Mouse (Mus musculus): ENCODE data around the gene Gadd45a. TPM values are rescaled to one million over a fixed set of nuclear protein-coding genes. Genes with fewer than 3 reads are reported as not detected.

Gadd45a gene
- polyA plus RNA-seq, 1 experiment from 2014 or later: 23.6 TPM

GRCm38 (mm10) chr6:67056108-67056888, 19.0 kb upstream of the Gadd45a start:
- H3K27ac ChIP-seq (ENCODE audit: low read depth, low read length): no peak overlapping the region
- no peak overlapping the region for H3K4me2 ChIP-seq (ENCODE audit: low read depth)
- ATAC-seq (ENCODE audit: insufficient read depth, low FRiP score, low TSS enrichment) (no peak), DNase-seq (ENCODE audit: low spot score) (no peak)
- H3K9ac ChIP-seq (ENCODE audit: low read length): no peak overlapping the region
- no peaks in the 10 kb centered on the region for H3K36me3 ChIP-seq (ENCODE audit: control insufficient read depth, insufficient read depth, low read length)
- 82% methylated on average over 15 of the region's 15 CpGs for WGBS
- H3K4me3 ChIP-seq (ENCODE audit: low read depth, low read length): no peak overlapping the region
- H3K27me3 ChIP-seq (ENCODE audit: control insufficient read depth, insufficient read depth, low read length): no peaks in the 10 kb centered on the region
- no peaks in the 10 kb centered on the region for H3K4me1 ChIP-seq (ENCODE audit: control insufficient read depth, insufficient read depth, low read length)
- H3K9me3 ChIP-seq (ENCODE audit: control insufficient read depth, low read length): no peaks in the 10 kb centered on the region

GRCm38 (mm10) chr6:67050063-67050462, 12.8 kb upstream of the Gadd45a start:
- H3K4me2 ChIP-seq (ENCODE audit: low read depth): no peak overlapping the region
- H3K27ac ChIP-seq (ENCODE audit: low read depth, low read length): no peak overlapping the region
- H3K27me3 ChIP-seq (ENCODE audit: control insufficient read depth, insufficient read depth, low read length): no peaks in the 10 kb centered on the region
- WGBS: 65% methylated on average over 1 of the region's 1 CpGs
- H3K9ac ChIP-seq (ENCODE audit: low read length): no peak overlapping the region
- ATAC-seq (ENCODE audit: insufficient read depth, low FRiP score, low TSS enrichment) (no peak), DNase-seq (ENCODE audit: low spot score) (no peak)
- no peak overlapping the region for H3K4me3 ChIP-seq (ENCODE audit: low read depth, low read length)
- no peaks in the 10 kb centered on the region for H3K9me3 ChIP-seq (ENCODE audit: control insufficient read depth, low read length)
- H3K36me3 ChIP-seq (ENCODE audit: control insufficient read depth, insufficient read depth, low read length): no peaks in the 10 kb centered on the region
- H3K4me1 ChIP-seq (ENCODE audit: control insufficient read depth, insufficient read depth, low read length): peaks cover 6% of the 10 kb centered on the region; the same call in 1 of the 2 replicates

GRCm38 (mm10) chr6:67049695-67050038, 12.4 kb upstream of the Gadd45a start:
- H3K36me3 ChIP-seq (ENCODE audit: control insufficient read depth, insufficient read depth, low read length): no peaks in the 10 kb centered on the region
- H3K27ac ChIP-seq (ENCODE audit: low read depth, low read length): no peak overlapping the region
- ATAC-seq (ENCODE audit: insufficient read depth, low FRiP score, low TSS enrichment) (no peak), DNase-seq (ENCODE audit: low spot score) (no peak)
- no peaks in the 10 kb centered on the region for H3K9me3 ChIP-seq (ENCODE audit: control insufficient read depth, low read length)
- 48% methylated on average over 2 of the region's 2 CpGs for WGBS
- peaks cover 6% of the 10 kb centered on the region; the same call in 1 of the 2 replicates for H3K4me1 ChIP-seq (ENCODE audit: control insufficient read depth, insufficient read depth, low read length)
- H3K4me2 ChIP-seq (ENCODE audit: low read depth): no peak overlapping the region
- no peak overlapping the region for H3K4me3 ChIP-seq (ENCODE audit: low read depth, low read length)
- H3K9ac ChIP-seq (ENCODE audit: low read length): no peak overlapping the region
- H3K27me3 ChIP-seq (ENCODE audit: control insufficient read depth, insufficient read depth, low read length): no peaks in the 10 kb centered on the region

- no peaks in the 10 kb centered on the region for H3K9me3 ChIP-seq (ENCODE audit: control insufficient read depth, low read length)
- no peaks in the 10 kb centered on the region for H3K36me3 ChIP-seq (ENCODE audit: control insufficient read depth, insufficient read depth, low read length)
- no peak overlapping the region for H3K4me3 ChIP-seq (ENCODE audit: low read depth, low read length)
- no peak overlapping the region for H3K4me2 ChIP-seq (ENCODE audit: low read depth)
- ATAC-seq (ENCODE audit: insufficient read depth, low FRiP score, low TSS enrichment): peak; percentile 65
- DNase-seq (ENCODE audit: low spot score): peak; percentile 15
- WGBS: 41% methylated on average over 7 of the region's 7 CpGs
- peak overlapping the region; percentile 27; the same call in 1 of the 2 replicates for H3K27ac ChIP-seq (ENCODE audit: low read depth, low read length)
- peaks cover 6% of the 10 kb centered on the region; the same call in 1 of the 2 replicates for H3K4me1 ChIP-seq (ENCODE audit: control insufficient read depth, insufficient read depth, low read length)
- no peak overlapping the region for H3K9ac ChIP-seq (ENCODE audit: low read length)
- no peaks in the 10 kb centered on the region for H3K27me3 ChIP-seq (ENCODE audit: control insufficient read depth, insufficient read depth, low read length)
These were observed 11.8 kb upstream of the Gadd45a start for GRCm38 (mm10) chr6:67048880-67049694.

- no peaks in the 10 kb centered on the region for H3K27me3 ChIP-seq (ENCODE audit: control insufficient read depth, insufficient read depth, low read length)
- 82% methylated on average over 3 of the region's 3 CpGs for WGBS
- no peak for DNase-seq (ENCODE audit: low spot score)
These were observed 10.9 kb upstream of the Gadd45a start for GRCm38 (mm10) chr6:67048052-67048691.

GRCm38 (mm10) chr6:67046937-67047336, 9.7 kb upstream of the Gadd45a start:
- Histone ChIP-seq H3K4me3 (ENCODE audit: low read depth, low read length) (no peak overlapping the region), H3K4me2 (ENCODE audit: low read depth) (no peak overlapping the region), H3K27ac (ENCODE audit: low read depth, low read length) (no peak overlapping the region), H3K9me3 (ENCODE audit: control insufficient read depth, low read length) (no peaks in the 10 kb centered on the region), H3K9ac (ENCODE audit: low read length) (no peak overlapping the region), H3K27me3 (ENCODE audit: control insufficient read depth, insufficient read depth, low read length) (no peaks in the 10 kb centered on the region), H3K4me1 (ENCODE audit: control insufficient read depth, insufficient read depth, low read length) (peaks cover 6% of the 10 kb centered on the region; the same call in 1 of the 2 replicates), H3K36me3 (ENCODE audit: control insufficient read depth, insufficient read depth, low read length) (no peaks in the 10 kb centered on the region)
- DNase-seq (ENCODE audit: low spot score) (no peak), ATAC-seq (ENCODE audit: insufficient read depth, low FRiP score, low TSS enrichment) (no peak)
- WGBS: 89% methylated on average over 3 of the region's 3 CpGs

More at GRCm38 (mm10) chr6:67048052-67048691, 10.9 kb upstream of the Gadd45a start:
- H3K4me3 ChIP-seq (ENCODE audit: low read depth, low read length): no peak overlapping the region
- ATAC-seq (ENCODE audit: insufficient read depth, low FRiP score, low TSS enrichment): no peak
- H3K9ac ChIP-seq (ENCODE audit: low read length): no peak overlapping the region
- no peak overlapping the region for H3K4me2 ChIP-seq (ENCODE audit: low read depth)
- no peak overlapping the region for H3K27ac ChIP-seq (ENCODE audit: low read depth, low read length)
- peaks cover 6% of the 10 kb centered on the region; the same call in 1 of the 2 replicates for H3K4me1 ChIP-seq (ENCODE audit: control insufficient read depth, insufficient read depth, low read length)
- H3K36me3 ChIP-seq (ENCODE audit: control insufficient read depth, insufficient read depth, low read length): no peaks in the 10 kb centered on the region
- no peaks in the 10 kb centered on the region for H3K9me3 ChIP-seq (ENCODE audit: control insufficient read depth, low read length)

- Histone ChIP-seq H3K27me3 (ENCODE audit: control insufficient read depth, insufficient read depth, low read length) (no peaks in the 10 kb centered on the region), H3K4me3 (ENCODE audit: low read depth, low read length) (no peak overlapping the region), H3K9me3 (ENCODE audit: control insufficient read depth, low read length) (no peaks in the 10 kb centered on the region), H3K4me1 (ENCODE audit: control insufficient read depth, insufficient read depth, low read length) (peaks cover 6% of the 10 kb centered on the region; the same call in 1 of the 2 replicates), H3K4me2 (ENCODE audit: low read depth) (no peak overlapping the region), H3K36me3 (ENCODE audit: control insufficient read depth, insufficient read depth, low read length) (no peaks in the 10 kb centered on the region), H3K27ac (ENCODE audit: low read depth, low read length) (no peak overlapping the region), H3K9ac (ENCODE audit: low read length) (no peak overlapping the region)
- no peak for DNase-seq (ENCODE audit: low spot score)
- no peak for ATAC-seq (ENCODE audit: insufficient read depth, low FRiP score, low TSS enrichment)
- WGBS: 87% methylated on average over 3 of the region's 3 CpGs
These were observed 8.2 kb upstream of the Gadd45a start for GRCm38 (mm10) chr6:67045424-67045823.

GRCm38 (mm10) chr6:67040904-67041410, 3.7 kb upstream of the Gadd45a start:
- Histone ChIP-seq H3K36me3 (ENCODE audit: control insufficient read depth, insufficient read depth, low read length) (no peaks in the 10 kb centered on the region), H3K9me3 (ENCODE audit: control insufficient read depth, low read length) (no peaks in the 10 kb centered on the region), H3K4me1 (ENCODE audit: control insufficient read depth, insufficient read depth, low read length) (no peaks in the 10 kb centered on the region), H3K27me3 (ENCODE audit: control insufficient read depth, insufficient read depth, low read length) (no peaks in the 10 kb centered on the region), H3K27ac (ENCODE audit: low read depth, low read length) (no peak overlapping the region), H3K4me2 (ENCODE audit: low read depth) (no peak overlapping the region), H3K4me3 (ENCODE audit: low read depth, low read length) (no peak overlapping the region), H3K9ac (ENCODE audit: low read length) (no peak overlapping the region)
- 72% methylated on average over 4 of the region's 4 CpGs for WGBS
- DNase-seq (ENCODE audit: low spot score) (no peak), ATAC-seq (ENCODE audit: insufficient read depth, low FRiP score, low TSS enrichment) (no peak)

All from neural tube, embryonic 11.5 days (tissue).